Mouse (Mus musculus) kidney, adult 2 months (tissue): Measurements from ENCODE around the gene Drosha.

Experiments
- CTCF ChIP-seq: fragments of 200-500 bp; conservative IDR thresholded peaks from 2 replicates; pipeline ENCODE4 v1.5.1; 2011; ENCODE audit warnings: low read depth, mild to moderate bottlenecking, control low read depth, low read length, moderate library complexity, mixed read lengths; ENCODE audit not compliant: insufficient read depth, insufficient read length
- POLR2A ChIP-seq: fragments of 200-500 bp; IDR thresholded peaks from one replicate; pipeline ENCODE4 v1.6.1; 2011; ENCODE audit warnings: low read depth, low read length, control low read depth

DNA sequence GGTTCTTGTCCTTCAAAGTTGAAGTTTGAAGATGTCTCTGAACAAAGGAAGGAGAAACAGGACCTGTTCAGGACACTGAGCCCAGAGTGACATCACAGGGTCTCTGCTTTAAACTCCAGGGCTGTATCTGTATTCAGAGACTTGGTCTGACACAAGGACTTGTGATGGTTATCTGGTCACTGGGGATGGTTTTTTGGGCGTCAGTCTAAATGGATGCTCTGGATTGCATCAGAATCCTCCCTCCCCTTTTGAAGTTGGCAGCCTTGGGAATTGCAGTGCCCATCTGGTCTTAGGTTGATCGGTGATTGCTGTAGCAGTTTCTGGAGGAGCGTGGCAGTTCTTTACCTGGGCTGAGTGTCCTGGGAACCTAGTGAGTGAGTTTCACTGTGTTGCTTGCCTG lies 37.4 kb downstream of the Drosha start:
- no peak for TF ChIP-seq CTCF
- no peak for TF ChIP-seq POLR2A
